Mouse (Mus musculus): ENCODE results near the gene Fgd4. TPM values are rescaled to one million over a fixed set of nuclear protein-coding genes. Genes with fewer than 3 reads are reported as not detected.
"Not testable (repeated sequence)": the region's sequence is repeated elsewhere in the genome, so short reads cannot be mapped to it uniquely, and the experiment has no call there.

Fgd4 gene
- polyA plus RNA-seq, 1 experiment from 2014 or later = 11.3 TPM

DNA sequence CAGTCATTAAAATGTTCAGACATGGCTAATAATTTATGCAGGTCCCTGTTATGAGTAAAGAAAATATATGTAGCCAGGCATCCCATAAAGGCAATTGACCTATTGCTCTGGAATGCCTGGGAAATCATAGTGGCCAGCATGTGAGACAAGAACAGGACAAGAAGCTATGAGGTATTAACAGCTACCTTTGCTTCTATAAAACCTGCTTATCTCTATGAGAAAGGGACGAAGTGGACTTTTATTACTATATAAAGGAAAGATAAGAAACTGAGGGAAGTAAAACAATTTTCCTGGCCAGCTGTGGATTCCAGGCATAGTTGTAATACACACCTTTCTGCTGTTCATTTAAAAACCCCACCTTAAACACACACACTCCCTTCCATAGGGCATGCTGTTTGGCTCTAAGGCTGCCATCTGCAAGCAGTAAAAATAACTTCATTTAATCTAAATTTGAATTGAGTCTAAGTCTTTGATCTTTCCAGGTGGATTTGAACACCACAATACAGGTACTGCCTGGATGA lies 114.8 kb downstream of the Fgd4 start:
- no peak overlapping the region for H3K4me2 ChIP-seq
- H3K27me3 ChIP-seq (ENCODE audit: control insufficient read depth, insufficient read depth, low read length) = no peaks in the 10 kb centered on the region
- WGBS (ENCODE audit: insufficient replicate concordance) = 69% methylated on average over 1 of the region's 1 CpGs
- ATAC-seq (replicated peaks; ENCODE audit: insufficient number of reproducible peaks, low FRiP score, low TSS enrichment) = no peak
- no peaks in the 10 kb centered on the region for H3K9me3 ChIP-seq (replicated peaks; ENCODE audit: control insufficient read depth, low read length)
- no peak overlapping the region for H3K4me3 ChIP-seq (ENCODE audit: low read depth, low read length)
- no peaks in the 10 kb centered on the region for H3K36me3 ChIP-seq (ENCODE audit: control insufficient read depth, insufficient read depth, low read length)
- H3K9ac ChIP-seq (ENCODE audit: low read depth, low read length) = no peak overlapping the region
- no peaks in the 10 kb centered on the region for H3K4me1 ChIP-seq (ENCODE audit: control insufficient read depth, insufficient read depth, low read length)
- no peak overlapping the region for H3K27ac ChIP-seq (ENCODE audit: low read depth, low read length)

DNA sequence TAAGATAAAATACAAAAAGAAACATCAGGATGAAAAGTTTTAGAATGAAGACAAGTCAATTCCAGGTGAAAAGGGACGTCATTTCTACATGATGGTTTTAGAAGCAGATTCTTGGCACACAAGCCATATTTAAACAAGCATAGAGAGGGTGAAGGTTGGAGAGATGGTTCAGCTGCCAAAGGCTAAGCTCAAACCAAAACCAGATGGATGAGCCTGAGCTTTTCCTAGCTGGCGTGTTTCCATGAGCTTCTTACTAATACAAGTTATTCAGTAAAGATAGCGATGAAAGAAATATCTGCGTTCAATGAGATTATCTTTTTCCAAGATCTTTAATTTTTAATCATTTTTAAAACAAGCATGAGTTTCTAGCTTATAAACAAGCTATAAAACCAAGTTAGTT lies 115.7 kb downstream of the Fgd4 start:
- 84% methylated on average over 4 of the region's 4 CpGs for WGBS (ENCODE audit: insufficient replicate concordance)
- no peak overlapping the region for H3K4me2 ChIP-seq
- H3K27ac ChIP-seq (ENCODE audit: low read depth, low read length) = no peak overlapping the region
- H3K4me3 ChIP-seq (ENCODE audit: low read depth, low read length) = no peak overlapping the region
- no peaks in the 10 kb centered on the region for H3K4me1 ChIP-seq (ENCODE audit: control insufficient read depth, insufficient read depth, low read length)
- H3K9me3 ChIP-seq (replicated peaks; ENCODE audit: control insufficient read depth, low read length) = no peaks in the 10 kb centered on the region
- no peak overlapping the region for H3K9ac ChIP-seq (ENCODE audit: low read depth, low read length)
- no peaks in the 10 kb centered on the region for H3K36me3 ChIP-seq (ENCODE audit: control insufficient read depth, insufficient read depth, low read length)
- no peaks in the 10 kb centered on the region for H3K27me3 ChIP-seq (ENCODE audit: control insufficient read depth, insufficient read depth, low read length)
- ATAC-seq (replicated peaks; ENCODE audit: insufficient number of reproducible peaks, low FRiP score, low TSS enrichment) = no peak

DNA sequence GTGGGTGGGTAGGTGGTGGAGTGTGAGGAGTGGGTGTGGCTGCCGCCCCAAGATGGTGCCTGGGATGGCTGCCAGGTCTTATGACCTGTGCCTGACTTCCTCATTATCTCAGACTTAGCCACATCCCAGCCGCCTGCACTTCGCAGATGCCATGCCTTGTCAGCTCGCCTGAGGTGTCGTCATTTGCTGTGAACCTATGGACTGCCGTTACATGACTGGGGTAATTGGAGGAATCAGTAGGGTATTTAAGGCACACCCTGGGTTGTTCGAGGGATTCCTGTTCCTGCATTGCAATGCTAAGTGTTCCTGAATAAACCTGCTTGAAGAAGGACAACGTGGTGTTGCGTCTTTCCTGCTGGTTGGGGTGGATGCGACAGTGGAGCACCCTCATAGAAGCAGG lies 126.9 kb downstream of the Fgd4 start:
- H3K27ac ChIP-seq (ENCODE audit: low read depth, low read length); ATAC-seq (replicated peaks; ENCODE audit: insufficient number of reproducible peaks, low FRiP score, low TSS enrichment); H3K36me3 ChIP-seq (ENCODE audit: control insufficient read depth, insufficient read depth, low read length); H3K4me2 ChIP-seq; H3K27me3 ChIP-seq (ENCODE audit: control insufficient read depth, insufficient read depth, low read length); H3K9ac ChIP-seq (ENCODE audit: low read depth, low read length); H3K4me1 ChIP-seq (ENCODE audit: control insufficient read depth, insufficient read depth, low read length); H3K4me3 ChIP-seq (ENCODE audit: low read depth, low read length); H3K9me3 ChIP-seq (replicated peaks; ENCODE audit: control insufficient read depth, low read length): not testable (repeated sequence)
- WGBS (ENCODE audit: insufficient replicate concordance) = 73% methylated on average over 10 of the region's 10 CpGs

- Histone ChIP-seq H3K4me1 (ENCODE audit: control insufficient read depth, insufficient read depth, low read length) (no peaks in the 10 kb centered on the region), H3K9ac (ENCODE audit: low read depth, low read length) (no peak overlapping the region), H3K27me3 (ENCODE audit: control insufficient read depth, insufficient read depth, low read length) (no peaks in the 10 kb centered on the region), H3K27ac (ENCODE audit: low read depth, low read length) (no peak overlapping the region), H3K4me3 (ENCODE audit: low read depth, low read length) (no peak overlapping the region), H3K4me2 (no peak overlapping the region), H3K9me3 (replicated peaks; ENCODE audit: control insufficient read depth, low read length) (no peaks in the 10 kb centered on the region), H3K36me3 (ENCODE audit: control insufficient read depth, insufficient read depth, low read length) (no peaks in the 10 kb centered on the region)
- no peak for ATAC-seq (replicated peaks; ENCODE audit: insufficient number of reproducible peaks, low FRiP score, low TSS enrichment)
- 75% methylated on average over 1 of the region's 1 CpGs for WGBS (ENCODE audit: insufficient replicate concordance)
These were observed 150.3 kb downstream of the Fgd4 start for GRCm38 (mm10) chr16:16450021-16450420.

- H3K36me3 ChIP-seq (ENCODE audit: control insufficient read depth, insufficient read depth, low read length) = 0 out of 2 replicates have a peak, but pooled peaks cover 4% of the 10 kb centered on the region
- H3K27ac ChIP-seq (ENCODE audit: low read depth, low read length) = no peak overlapping the region
- no peaks in the 10 kb centered on the region for H3K9me3 ChIP-seq (replicated peaks; ENCODE audit: control insufficient read depth, low read length)
- WGBS (ENCODE audit: insufficient replicate concordance) = 64% methylated on average over 1 of the region's 1 CpGs
- no peak overlapping the region for H3K9ac ChIP-seq (ENCODE audit: low read depth, low read length)
- ATAC-seq (replicated peaks; ENCODE audit: insufficient number of reproducible peaks, low FRiP score, low TSS enrichment) = no peak
- H3K4me3 ChIP-seq (ENCODE audit: low read depth, low read length) = no peak overlapping the region
- no peak overlapping the region for H3K4me2 ChIP-seq
- H3K4me1 ChIP-seq (ENCODE audit: control insufficient read depth, insufficient read depth, low read length) = no peaks in the 10 kb centered on the region
- H3K27me3 ChIP-seq (ENCODE audit: control insufficient read depth, insufficient read depth, low read length) = no peaks in the 10 kb centered on the region
These were observed 161.9 kb downstream of the Fgd4 start for GRCm38 (mm10) chr16:16438436-16438835.

DNA sequence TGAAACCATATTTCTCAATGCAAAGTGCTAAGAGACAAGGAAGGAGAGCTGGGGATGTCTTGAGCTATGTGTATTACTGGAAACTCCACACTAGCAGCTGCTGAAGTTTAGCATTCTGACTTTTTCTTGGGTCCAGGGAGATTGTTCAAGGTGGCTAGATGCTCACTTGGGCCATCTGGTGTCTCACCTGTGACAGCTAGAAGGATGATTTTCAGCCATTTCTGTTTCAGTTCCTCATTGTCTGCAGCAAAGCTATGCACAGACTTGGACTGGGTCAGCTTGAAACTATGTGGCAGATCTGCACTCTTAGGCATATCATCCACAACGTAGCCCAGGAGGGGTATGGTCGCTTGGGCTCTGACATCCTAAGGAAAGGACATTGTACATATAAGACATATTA lies 177.9 kb downstream of the Fgd4 start:
- H3K4me3 ChIP-seq (ENCODE audit: low read depth, low read length) = no peak overlapping the region
- no peak overlapping the region for H3K4me2 ChIP-seq
- 72% methylated on average over 2 of the region's 2 CpGs for WGBS (ENCODE audit: insufficient replicate concordance)
- H3K9ac ChIP-seq (ENCODE audit: low read depth, low read length) = no peak overlapping the region
- no peak for ATAC-seq (replicated peaks; ENCODE audit: insufficient number of reproducible peaks, low FRiP score, low TSS enrichment)
- no peaks in the 10 kb centered on the region for H3K36me3 ChIP-seq (ENCODE audit: control insufficient read depth, insufficient read depth, low read length)
- no peak overlapping the region for H3K27ac ChIP-seq (ENCODE audit: low read depth, low read length)
- H3K9me3 ChIP-seq (replicated peaks; ENCODE audit: control insufficient read depth, low read length) = no peaks in the 10 kb centered on the region
- H3K4me1 ChIP-seq (ENCODE audit: control insufficient read depth, insufficient read depth, low read length) = no peaks in the 10 kb centered on the region
- no peaks in the 10 kb centered on the region for H3K27me3 ChIP-seq (ENCODE audit: control insufficient read depth, insufficient read depth, low read length)

- not testable (repeated sequence) for H3K36me3 ChIP-seq (ENCODE audit: control insufficient read depth, insufficient read depth, low read length); ATAC-seq (replicated peaks; ENCODE audit: insufficient number of reproducible peaks, low FRiP score, low TSS enrichment); H3K4me2 ChIP-seq; H3K27ac ChIP-seq (ENCODE audit: low read depth, low read length); H3K9ac ChIP-seq (ENCODE audit: low read depth, low read length); H3K9me3 ChIP-seq (replicated peaks; ENCODE audit: control insufficient read depth, low read length); H3K27me3 ChIP-seq (ENCODE audit: control insufficient read depth, insufficient read depth, low read length); H3K4me1 ChIP-seq (ENCODE audit: control insufficient read depth, insufficient read depth, low read length); H3K4me3 ChIP-seq (ENCODE audit: low read depth, low read length)
- WGBS (ENCODE audit: insufficient replicate concordance) = 66% methylated on average over 8 of the region's 9 CpGs
These were observed 233.1 kb downstream of the Fgd4 start for GRCm38 (mm10) chr16:16367217-16367616.

Other genes with a start within 250 kb of the Fgd4 start
- gene Dnm1l, start 241.6 kb downstream of the Fgd4 start, polyA plus RNA-seq (2014; fragmentation: Nextera tagmentation; extraction: Ambion mirVana) = 75.9 and 83.4 TPM in 2 replicates
- not detected in 2 replicates for gene Olfr19, start 75.9 kb upstream of the Fgd4 start, polyA plus RNA-seq (2014; fragmentation: Nextera tagmentation; extraction: Ambion mirVana)
- gene Spag6l, start 228.9 kb upstream of the Fgd4 start, polyA plus RNA-seq (2014; fragmentation: Nextera tagmentation; extraction: Ambion mirVana) = 0.17 TPM in 1 of 2 replicates, not detected in the other

Measured in heart, embryonic 11.5 days (tissue).